Mouse (Mus musculus) spleen, postnatal 10 days (tissue): ENCODE results near the gene Mrrf.

Source experiments
- DNase-seq, 2 experiments: peaks; one replicate each; pipeline ENCODE4 v3.0.0; 2021 to 2022; ENCODE audit warnings: low spot score in 2 of 2

The Mrrf gene

DNA sequence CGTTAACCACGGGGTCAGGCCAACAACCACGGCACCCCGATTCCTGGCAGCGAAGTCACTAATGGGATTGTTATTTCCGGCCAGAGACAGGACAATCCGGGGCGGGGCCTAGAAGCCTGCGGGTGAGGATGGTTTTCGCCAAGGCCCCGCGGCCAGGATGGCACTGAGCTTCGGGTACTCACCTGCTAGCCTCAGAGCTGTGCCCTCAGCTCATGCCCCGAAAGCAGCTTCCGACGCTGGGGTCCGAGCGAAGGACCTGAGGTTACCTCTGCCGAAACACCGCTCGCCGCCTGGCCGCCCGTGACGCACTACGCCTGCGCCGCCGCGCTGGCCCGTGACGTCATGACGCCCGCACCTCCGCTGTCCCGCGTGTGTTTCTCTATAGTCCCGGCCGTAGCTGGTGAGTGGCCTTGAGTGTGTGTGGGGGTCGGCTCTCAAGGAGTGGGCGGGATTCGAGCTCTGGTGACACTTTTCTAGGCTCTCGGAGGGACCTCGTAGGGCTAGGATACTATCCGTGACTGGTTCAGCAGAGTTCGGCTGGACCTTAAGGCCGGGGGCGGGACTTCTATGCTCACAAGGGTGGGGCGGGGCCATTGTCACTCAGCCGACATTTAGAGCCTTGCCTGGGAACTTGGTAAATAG is at the start of gene Mrrf, which contains the start of gene Rbm18:
Gene Mrrf (plus strand): TSS at position 90 of the 642 bp plus-strand sequence.
Gene Rbm18 (minus strand): TSS at position 474 of the 642 bp plus-strand sequence.
- peak; percentile 93 to 97 for DNase-seq

DNA sequence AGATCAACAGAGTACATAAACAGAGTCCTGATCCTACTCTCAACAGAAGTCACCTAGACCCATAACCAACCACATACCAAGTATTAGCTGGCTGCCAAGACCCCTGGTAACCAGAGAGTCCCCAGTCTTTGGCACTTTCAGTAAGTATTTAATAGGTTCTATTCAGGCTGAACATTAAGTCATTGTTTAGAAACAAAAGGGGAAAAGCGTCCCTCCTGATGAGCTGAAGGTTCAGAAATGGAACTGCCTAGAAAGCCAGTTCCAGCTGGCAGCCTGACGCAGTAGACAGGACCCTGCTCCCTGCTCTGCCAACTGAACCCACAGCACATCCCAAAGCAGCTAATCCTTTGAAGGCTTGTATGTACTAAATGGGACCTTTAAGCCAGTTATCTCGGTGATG is 47.0 kb upstream of the Mrrf start:
- no peak for DNase-seq

GRCm38 (mm10) chr2:36090853-36091741 is 45.1 kb upstream of the Mrrf start:
- peak; percentile 44 to 71 for DNase-seq

DNA sequence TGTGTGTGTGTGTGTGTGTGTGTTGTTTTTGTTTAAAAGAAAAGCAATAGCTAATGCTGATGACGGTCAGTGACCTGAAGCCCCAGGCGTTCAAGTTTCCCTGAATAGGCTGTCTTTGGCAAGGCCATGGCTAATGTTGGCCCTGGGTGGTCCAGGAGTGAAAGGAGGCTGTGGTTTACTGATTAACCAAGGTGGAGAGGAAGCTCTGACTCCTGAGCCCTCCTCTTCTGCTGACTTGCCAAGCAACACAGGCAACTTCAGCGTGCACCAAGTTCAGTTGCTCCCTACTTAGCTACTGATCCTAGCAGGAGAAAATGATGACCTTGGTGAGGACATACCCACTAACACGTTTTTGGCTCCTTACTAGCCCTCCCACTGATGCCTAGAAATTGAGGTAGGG is 43.4 kb upstream of the Mrrf start:
- no peak for DNase-seq

DNA sequence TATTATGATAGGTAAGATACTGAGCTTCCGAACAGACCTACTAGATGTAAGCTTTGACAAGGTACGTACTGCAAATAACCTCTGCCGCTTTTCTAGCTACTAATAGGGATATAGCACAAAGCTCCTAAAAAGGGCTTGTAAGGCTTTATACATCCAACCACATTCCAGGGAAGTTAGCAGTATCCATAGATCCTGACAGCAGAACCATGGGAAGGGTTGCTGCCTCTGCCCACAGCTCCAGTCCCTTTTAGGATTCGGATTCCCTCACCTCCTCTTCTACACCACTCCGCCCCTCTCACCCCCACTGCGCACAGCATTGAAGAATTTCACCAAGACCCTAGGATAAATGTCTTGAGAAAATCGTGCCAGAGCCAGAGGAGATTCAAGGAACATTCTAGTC is 42.9 kb upstream of the Mrrf start:
- DNase-seq = no peak

DNA sequence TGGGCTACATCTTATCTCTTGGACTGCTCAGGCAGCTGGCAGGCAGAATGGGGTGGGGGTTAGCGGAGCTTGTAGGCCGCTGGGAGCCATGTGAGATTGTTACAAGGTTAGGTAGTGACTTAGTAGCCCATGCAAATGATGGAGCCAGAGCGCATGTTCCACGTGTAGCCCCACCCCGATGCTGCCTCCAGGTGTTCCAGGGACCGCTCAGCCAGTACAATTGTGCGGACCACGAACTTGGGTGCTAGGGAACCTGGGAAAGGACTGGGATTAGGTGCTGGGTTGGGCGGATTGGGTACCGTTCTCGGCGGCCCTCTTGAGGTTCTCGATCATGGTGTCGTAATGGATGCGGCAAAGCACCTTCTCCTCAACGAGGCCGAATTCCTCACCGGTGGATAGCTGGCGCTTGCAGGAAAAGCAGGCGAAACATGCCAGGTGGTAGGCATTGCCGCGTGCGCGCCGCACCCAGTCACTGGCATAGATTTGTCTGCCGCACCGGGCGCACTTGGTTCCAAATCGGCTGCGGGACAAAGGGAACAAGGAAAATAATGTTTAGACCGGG is 42.2 kb upstream of the Mrrf start:
- DNase-seq = no peak

- no peak for DNase-seq
Measured at GRCm38 (mm10) chr2:36097129-36097815, 38.9 kb upstream of the Mrrf start.

DNA sequence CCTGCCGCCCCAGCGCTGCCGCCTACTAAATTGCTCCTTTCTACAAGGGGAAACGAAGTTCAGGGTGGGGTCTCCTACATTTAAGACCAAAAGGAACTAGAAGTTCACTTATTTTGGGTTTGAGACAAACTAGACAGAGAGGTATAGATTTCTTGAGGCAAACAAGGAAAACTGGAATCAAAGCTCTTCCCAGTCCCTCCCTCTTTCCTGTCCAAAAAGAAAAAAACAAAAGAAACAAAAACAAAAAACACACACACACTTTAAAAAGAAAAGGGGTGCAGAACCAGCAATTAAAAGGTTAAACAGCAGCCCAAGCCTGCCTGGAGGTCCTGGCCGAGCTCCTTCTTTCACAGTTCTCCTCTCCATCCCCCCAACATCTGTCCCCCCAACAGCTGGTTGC is 38.2 kb upstream of the Mrrf start:
- no peak for DNase-seq

GRCm38 (mm10) chr2:36099739-36100138 is 36.5 kb upstream of the Mrrf start:
- no peak for DNase-seq

- DNase-seq = no peak
Measured at GRCm38 (mm10) chr2:36101866-36102558, 34.2 kb upstream of the Mrrf start.

DNA sequence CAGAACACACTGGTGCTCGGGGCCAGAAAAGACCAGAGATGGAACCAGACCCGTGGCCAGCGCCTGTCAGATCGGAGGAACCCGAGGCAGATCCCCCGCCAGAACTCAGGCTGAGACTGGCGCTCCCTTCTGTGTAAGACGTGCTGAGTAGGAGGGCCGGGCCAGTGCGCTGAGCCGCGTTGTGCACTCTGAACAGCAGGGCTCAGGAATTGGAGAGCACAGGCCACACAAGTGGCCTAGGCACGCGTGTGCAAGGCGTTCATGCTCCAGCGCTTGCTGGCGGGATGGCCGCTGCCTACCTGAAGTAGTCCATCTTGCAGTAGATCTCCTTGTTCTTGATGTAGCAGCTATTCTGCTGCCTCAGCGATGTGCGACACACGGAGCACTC is 33.6 kb upstream of the Mrrf start:
- no peak for DNase-seq

GRCm38 (mm10) chr2:36103069-36103554 is 33.1 kb upstream of the Mrrf start:
- no peak for DNase-seq

DNA sequence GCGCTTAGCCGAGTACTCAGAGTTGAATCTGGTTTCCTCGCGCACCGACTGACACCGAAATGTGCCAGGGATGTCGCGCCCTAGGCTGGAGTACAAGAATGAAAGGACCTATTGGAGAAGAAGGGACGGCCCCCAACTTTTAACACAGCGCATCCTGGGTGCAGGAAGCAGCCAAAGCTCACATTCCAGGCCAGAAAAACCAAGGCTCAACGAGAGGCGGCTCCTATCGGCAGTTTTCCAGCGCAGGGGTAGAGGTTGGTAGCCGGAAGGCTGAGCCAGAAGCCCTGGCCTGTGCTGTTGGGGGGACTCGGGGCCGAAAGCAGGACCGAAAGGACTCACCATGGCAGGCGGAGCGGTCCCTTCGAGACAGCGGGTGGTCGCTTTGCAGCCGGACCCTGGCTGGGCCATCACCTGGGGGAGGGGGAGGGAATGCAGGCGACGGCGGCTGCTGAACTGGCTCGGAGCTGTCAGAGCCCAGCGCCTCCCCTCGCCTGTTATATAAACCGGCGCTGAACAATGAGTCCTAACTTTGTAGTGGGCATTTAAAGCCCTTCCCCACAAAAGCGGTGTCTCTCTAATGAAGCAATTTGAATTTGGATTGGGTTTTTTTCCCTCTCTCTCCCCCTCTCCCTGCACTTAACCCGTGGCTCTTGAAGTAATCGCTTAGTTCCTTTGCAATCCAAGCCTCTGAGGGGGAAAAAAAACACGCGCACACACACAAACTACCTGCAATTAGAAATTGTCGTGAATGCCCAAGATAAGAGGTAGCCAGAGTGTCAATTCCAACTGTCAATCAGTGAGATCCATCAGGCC is 32.4 kb upstream of the Mrrf start:
- DNase-seq = no peak

DNA sequence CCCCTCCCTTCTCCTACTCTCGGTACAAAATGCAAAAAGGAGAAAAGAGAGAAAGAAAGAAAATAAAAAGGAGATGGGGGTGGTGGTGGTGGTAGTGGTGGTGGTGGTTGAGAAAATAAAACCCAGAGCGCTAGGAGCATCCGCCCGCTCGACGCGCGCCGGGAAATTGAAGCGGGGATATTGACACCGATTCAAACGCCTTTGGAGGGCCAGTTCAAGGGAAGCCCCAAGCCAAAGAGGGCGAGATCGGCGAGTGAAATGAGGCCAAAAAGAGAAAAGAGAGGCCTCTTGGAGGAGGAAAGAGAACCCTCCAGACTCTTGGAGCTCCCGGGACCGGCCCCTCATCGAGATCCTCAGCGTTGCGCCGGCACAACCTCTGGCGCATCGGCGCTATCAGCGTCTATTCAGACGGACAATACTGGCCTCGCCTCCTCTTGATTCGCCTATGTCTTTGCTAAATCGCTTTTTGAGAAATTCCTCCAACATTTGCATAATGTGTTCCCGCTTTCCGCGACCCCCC is 31.7 kb upstream of the Mrrf start:
- no peak for DNase-seq

GRCm38 (mm10) chr2:36104956-36105741 is 31.0 kb upstream of the Mrrf start, which contains the start of gene Lhx6:
TSS of gene Lhx6 (minus strand) at chr2:36105408.
- DNase-seq = no peak

DNA sequence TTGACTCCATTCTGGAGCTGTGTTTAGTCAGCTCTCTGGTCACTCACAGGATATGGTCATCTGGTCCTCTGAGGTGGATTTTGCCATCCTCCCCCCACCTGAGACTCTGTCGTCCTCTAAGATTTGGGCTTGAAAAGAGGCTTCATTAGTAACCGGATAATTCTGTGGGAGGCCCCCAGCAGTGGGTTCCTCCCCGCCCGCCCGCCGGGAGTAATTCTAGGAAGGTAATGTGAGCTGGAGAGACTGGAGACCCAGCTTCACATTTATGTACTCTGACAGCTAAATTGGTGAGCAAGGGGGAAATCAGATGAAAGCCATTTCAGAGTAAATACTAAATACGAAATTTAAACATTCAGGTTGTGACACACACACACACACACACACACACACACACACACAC is 27.6 kb upstream of the Mrrf start:
- no peak for DNase-seq

GRCm38 (mm10) chr2:36112632-36113031 is 23.6 kb upstream of the Mrrf start:
- DNase-seq = no peak

GRCm38 (mm10) chr2:36126795-36127429 is 9.3 kb upstream of the Mrrf start:
- DNase-seq = no peak

DNA sequence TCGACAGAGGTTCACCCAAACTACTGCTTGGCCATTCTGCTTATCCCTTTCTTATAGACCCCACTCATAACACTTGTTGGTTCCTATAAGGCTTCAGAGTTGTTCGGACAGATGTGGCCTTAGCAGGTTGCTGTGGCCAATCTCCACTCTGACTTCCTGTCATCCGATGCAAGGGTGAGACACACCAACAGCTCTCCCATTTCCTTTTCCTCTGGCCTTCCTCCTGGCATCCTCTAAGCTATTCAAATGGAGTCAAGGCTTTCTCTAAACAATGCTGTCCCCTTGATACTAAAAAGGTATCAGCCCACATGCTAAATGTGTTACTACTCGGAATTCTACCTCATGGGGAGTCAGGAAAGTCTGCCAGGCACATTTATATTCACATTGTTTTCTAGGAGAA is 8.2 kb upstream of the Mrrf start:
- DNase-seq = no peak
